Mouse (Mus musculus): ENCODE results near the gene Decr2. TPM values are rescaled to one million over a fixed set of nuclear protein-coding genes. Genes with fewer than 3 reads are reported as not detected.
"Not testable (repeated sequence)": the region's sequence is repeated elsewhere in the genome, so short reads cannot be mapped to it uniquely, and the experiment has no call there.

Gene Decr2
- polyA plus RNA-seq, 1 experiment, result 10.0 TPM

GRCm38 (mm10) chr17:26101478-26101877 lies 11.3 kb upstream of the Decr2 start:
- no peaks in the 10 kb centered on the region for H3K36me3 ChIP-seq (ENCODE audit: control insufficient read depth, insufficient read depth, low read length)
- H3K4me3 ChIP-seq (ENCODE audit: control insufficient read depth, insufficient read depth, low read length), result no peak overlapping the region
- H3K27me3 ChIP-seq (ENCODE audit: control insufficient read depth, insufficient read depth, low read length), result no peaks in the 10 kb centered on the region
- no peak for DNase-seq
- H3K4me1 ChIP-seq (replicated peaks; ENCODE audit: control insufficient read depth, insufficient read depth, low read length), result no peaks in the 10 kb centered on the region
- WGBS, result 92% methylated on average over 4 of the region's 4 CpGs
- H3K27ac ChIP-seq (ENCODE audit: control insufficient read depth, insufficient read depth, low read length), result no peak overlapping the region
- no peak for TF ChIP-seq POLR2A (IDR thresholded peaks at IDR 0.05; ENCODE audit: control insufficient read depth, extremely low read depth, insufficient read depth, low read length, poor library complexity)
- no peak for TF ChIP-seq CTCF (IDR thresholded peaks at IDR 0.05; ENCODE audit: borderline replicate concordance, control insufficient read depth, extremely low read depth, insufficient read depth, low read length, poor library complexity)

DNA sequence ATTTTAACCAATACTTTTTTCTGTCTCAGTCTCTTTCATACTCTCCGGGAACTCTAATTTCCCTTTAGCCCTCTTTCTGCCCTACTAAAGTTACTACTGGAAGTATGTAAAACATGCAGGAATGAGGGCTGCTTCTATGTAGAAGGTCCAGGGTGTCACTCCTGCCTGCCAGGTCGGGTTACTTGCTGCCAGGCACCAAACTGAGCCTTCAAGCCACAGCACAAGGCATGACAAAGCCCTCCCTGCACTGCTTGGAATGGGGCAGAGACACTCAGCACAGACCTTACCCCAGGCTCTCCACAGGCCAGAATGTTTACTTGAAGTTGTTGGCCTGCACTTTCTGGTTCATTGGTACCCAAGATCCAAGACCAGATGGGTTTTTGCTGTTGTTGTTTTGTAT lies 10.0 kb upstream of the Decr2 start:
- H3K27ac ChIP-seq (ENCODE audit: control insufficient read depth, insufficient read depth, low read length), result no peak overlapping the region
- no peak for TF ChIP-seq POLR2A (IDR thresholded peaks at IDR 0.05; ENCODE audit: control insufficient read depth, extremely low read depth, insufficient read depth, low read length, poor library complexity)
- no peak for TF ChIP-seq CTCF (IDR thresholded peaks at IDR 0.05; ENCODE audit: borderline replicate concordance, control insufficient read depth, extremely low read depth, insufficient read depth, low read length, poor library complexity)
- no peaks in the 10 kb centered on the region for H3K27me3 ChIP-seq (ENCODE audit: control insufficient read depth, insufficient read depth, low read length)
- no peak overlapping the region for H3K4me3 ChIP-seq (ENCODE audit: control insufficient read depth, insufficient read depth, low read length)
- no peak for DNase-seq
- H3K4me1 ChIP-seq (replicated peaks; ENCODE audit: control insufficient read depth, insufficient read depth, low read length), result peaks cover 4% of the 10 kb centered on the region
- H3K36me3 ChIP-seq (ENCODE audit: control insufficient read depth, insufficient read depth, low read length), result no peaks in the 10 kb centered on the region
- WGBS, result 64% methylated on average over 2 of the region's 2 CpGs

GRCm38 (mm10) chr17:26099316-26099715 lies 9.2 kb upstream of the Decr2 start:
- not testable (repeated sequence) for H3K27me3 ChIP-seq (ENCODE audit: control insufficient read depth, insufficient read depth, low read length); DNase-seq; H3K27ac ChIP-seq (ENCODE audit: control insufficient read depth, insufficient read depth, low read length); H3K36me3 ChIP-seq (ENCODE audit: control insufficient read depth, insufficient read depth, low read length); H3K4me3 ChIP-seq (ENCODE audit: control insufficient read depth, insufficient read depth, low read length)
- 51% methylated on average over 3 of the region's 3 CpGs for WGBS
- H3K4me1 ChIP-seq (replicated peaks; ENCODE audit: control insufficient read depth, insufficient read depth, low read length), result peaks cover 13% of the 10 kb centered on the region

GRCm38 (mm10) chr17:26098461-26098860 lies 8.3 kb upstream of the Decr2 start:
- 96% methylated on average over 7 of the region's 7 CpGs for WGBS
- TF ChIP-seq POLR2A (IDR thresholded peaks at IDR 0.05; ENCODE audit: control insufficient read depth, extremely low read depth, insufficient read depth, low read length, poor library complexity) (no peak), CTCF (IDR thresholded peaks at IDR 0.05; ENCODE audit: borderline replicate concordance, control insufficient read depth, extremely low read depth, insufficient read depth, low read length, poor library complexity) (no peak)

DNA sequence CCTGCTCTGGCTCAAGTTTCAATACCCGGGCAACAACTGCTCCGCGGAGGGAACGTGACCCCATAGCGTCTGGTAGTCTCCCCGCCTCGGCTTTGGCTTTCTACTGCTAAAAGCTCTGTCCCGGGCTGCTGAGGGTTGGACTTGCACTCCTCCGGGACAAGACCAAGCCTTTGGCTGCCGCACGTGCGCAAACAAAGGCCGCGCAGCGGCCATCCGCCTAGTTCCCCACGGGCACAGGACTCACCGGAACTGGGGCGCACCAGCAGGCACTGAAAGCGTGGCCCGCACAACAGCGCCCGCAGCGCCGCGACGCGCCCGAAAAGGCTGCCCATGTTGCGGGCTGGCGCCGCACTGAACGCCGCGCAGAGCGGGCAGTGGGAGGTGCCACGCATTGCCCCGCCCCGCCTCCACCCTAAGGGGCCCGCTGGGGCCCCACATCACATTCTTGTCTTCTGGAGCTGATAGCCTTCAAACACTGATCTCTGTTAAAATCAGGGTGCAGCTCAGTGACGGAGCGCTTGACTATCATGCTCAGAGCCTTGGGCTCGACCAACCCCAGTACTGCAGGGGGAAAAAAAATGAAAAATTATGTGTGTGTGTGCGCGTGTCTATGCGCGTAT lies 5.1 kb upstream of the Decr2 start, which contains the start of gene Nme4:
TSS of gene Nme4 (minus strand) at position 482 of the 620 bp plus-strand sequence.
- peak; percentile 54 for DNase-seq
- Histone ChIP-seq H3K36me3 (ENCODE audit: control insufficient read depth, insufficient read depth, low read length) (no peaks in the 10 kb centered on the region), H3K4me3 (ENCODE audit: control insufficient read depth, insufficient read depth, low read length) (peak within 1 kb of the TSS; percentile 49), H3K27ac (ENCODE audit: control insufficient read depth, insufficient read depth, low read length) (no peak within 1 kb of the TSS), H3K4me1 (replicated peaks; ENCODE audit: control insufficient read depth, insufficient read depth, low read length) (peaks cover 17% of the 10 kb centered on the region), H3K27me3 (ENCODE audit: control insufficient read depth, insufficient read depth, low read length) (no peaks in the 10 kb centered on the region)
- WGBS, result 3% methylated on average over 47 of the region's 47 CpGs
- no peak for TF ChIP-seq POLR2A (IDR thresholded peaks at IDR 0.05; ENCODE audit: control insufficient read depth, extremely low read depth, insufficient read depth, low read length, poor library complexity)
- no peak for TF ChIP-seq CTCF (IDR thresholded peaks at IDR 0.05; ENCODE audit: borderline replicate concordance, control insufficient read depth, extremely low read depth, insufficient read depth, low read length, poor library complexity)

More at GRCm38 (mm10) chr17:26098461-26098860, 8.3 kb upstream of the Decr2 start:
- no peak overlapping the region for H3K4me3 ChIP-seq (ENCODE audit: control insufficient read depth, insufficient read depth, low read length)
- H3K4me1 ChIP-seq (replicated peaks; ENCODE audit: control insufficient read depth, insufficient read depth, low read length), result peaks cover 17% of the 10 kb centered on the region
- no peak overlapping the region for H3K27ac ChIP-seq (ENCODE audit: control insufficient read depth, insufficient read depth, low read length)
- H3K27me3 ChIP-seq (ENCODE audit: control insufficient read depth, insufficient read depth, low read length), result no peaks in the 10 kb centered on the region
- H3K36me3 ChIP-seq (ENCODE audit: control insufficient read depth, insufficient read depth, low read length), result no peaks in the 10 kb centered on the region
- no peak for DNase-seq

- 59% methylated on average over 9 of the region's 9 CpGs for WGBS
- peak overlapping the region; percentile 49 for H3K4me3 ChIP-seq (ENCODE audit: control insufficient read depth, insufficient read depth, low read length)
- H3K27ac ChIP-seq (ENCODE audit: control insufficient read depth, insufficient read depth, low read length), result no peak overlapping the region
Observed at GRCm38 (mm10) chr17:26094531-26095110, 4.5 kb upstream of the Decr2 start.

More at GRCm38 (mm10) chr17:26094531-26095110, 4.5 kb upstream of the Decr2 start:
- TF ChIP-seq POLR2A (IDR thresholded peaks at IDR 0.05; ENCODE audit: control insufficient read depth, extremely low read depth, insufficient read depth, low read length, poor library complexity), result no peak
- TF ChIP-seq CTCF (IDR thresholded peaks at IDR 0.05; ENCODE audit: borderline replicate concordance, control insufficient read depth, extremely low read depth, insufficient read depth, low read length, poor library complexity), result no peak
- Histone ChIP-seq H3K4me1 (replicated peaks; ENCODE audit: control insufficient read depth, insufficient read depth, low read length) (peaks cover 17% of the 10 kb centered on the region), H3K36me3 (ENCODE audit: control insufficient read depth, insufficient read depth, low read length) (no peaks in the 10 kb centered on the region), H3K27me3 (ENCODE audit: control insufficient read depth, insufficient read depth, low read length) (no peaks in the 10 kb centered on the region)
- no peak for DNase-seq

Data from thymus, adult 2 months (tissue).